Mouse (Mus musculus): Measurements from ENCODE around the gene Zmiz1.

The Zmiz1 gene

GRCm38 (mm10) chr14:25489336-25490078, 30.5 kb downstream of the Zmiz1 start:
- DNase-seq (ENCODE audit: low read depth in 2 of 2, low spot score in 2 of 2), result no peak

DNA sequence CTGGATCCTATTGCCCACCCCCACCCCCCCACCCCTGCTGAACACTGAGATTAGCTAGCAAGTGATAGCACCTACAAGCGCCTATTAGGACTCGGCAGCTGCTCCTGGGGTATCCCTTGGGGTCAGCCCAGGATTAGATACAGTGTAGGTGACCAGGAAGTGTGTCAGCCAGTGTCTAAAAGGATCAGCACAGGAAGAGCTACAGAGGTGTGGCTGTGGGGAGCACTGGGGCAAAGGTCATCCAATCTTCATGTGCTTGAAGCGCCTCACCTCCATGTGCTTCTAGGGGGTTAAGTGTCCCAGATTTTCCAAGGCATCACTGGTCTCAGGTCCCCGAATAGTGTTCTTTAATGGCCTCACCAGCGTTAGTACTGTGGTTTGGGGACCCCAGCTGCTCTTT, 33.0 kb downstream of the Zmiz1 start:
- DNase-seq (ENCODE audit: low read depth in 2 of 2, low spot score in 2 of 2), result no peak

DNA sequence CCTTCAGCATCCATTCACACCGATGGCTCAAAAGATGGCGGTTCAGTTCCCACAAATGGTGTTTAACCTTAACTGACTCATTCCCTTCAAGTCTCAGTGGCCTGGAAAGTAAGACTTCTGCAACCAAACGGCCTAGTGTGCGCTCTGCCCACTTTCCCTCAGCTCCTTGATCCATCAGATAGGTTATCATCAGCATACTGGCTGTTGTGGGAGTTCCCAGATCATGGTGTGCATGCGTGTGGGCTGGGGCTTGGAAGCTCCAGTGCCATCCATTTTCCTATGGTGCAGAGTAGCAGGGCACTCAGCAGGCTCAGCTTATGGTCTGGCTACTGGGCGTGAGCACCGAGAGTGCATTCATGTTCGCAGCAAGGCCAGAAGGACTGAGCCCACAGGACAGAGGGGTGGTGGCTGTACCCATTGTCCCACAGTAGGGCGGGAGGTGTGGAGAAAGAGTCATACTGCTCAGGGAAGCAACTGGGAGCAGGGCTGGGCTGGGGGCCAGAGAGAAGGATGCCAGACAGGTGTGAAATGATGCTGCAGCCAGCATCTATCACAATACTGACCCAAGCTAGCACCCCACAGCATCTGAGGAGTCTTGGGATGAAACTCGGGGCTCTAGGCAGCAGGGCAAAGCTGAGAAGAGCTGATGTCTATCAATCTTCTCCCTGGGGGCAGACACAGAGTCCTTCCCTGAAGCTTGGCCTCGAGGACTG, 33.7 kb downstream of the Zmiz1 start:
- no peak for DNase-seq (ENCODE audit: low read depth in 2 of 2, low spot score in 2 of 2)

- no peak for DNase-seq (ENCODE audit: low read depth in 2 of 2, low spot score in 2 of 2)
These were observed 34.6 kb downstream of the Zmiz1 start for GRCm38 (mm10) chr14:25493301-25494241.

GRCm38 (mm10) chr14:25494778-25495177, 35.8 kb downstream of the Zmiz1 start:
- no peak for DNase-seq (ENCODE audit: low read depth in 2 of 2, low spot score in 2 of 2)

DNA sequence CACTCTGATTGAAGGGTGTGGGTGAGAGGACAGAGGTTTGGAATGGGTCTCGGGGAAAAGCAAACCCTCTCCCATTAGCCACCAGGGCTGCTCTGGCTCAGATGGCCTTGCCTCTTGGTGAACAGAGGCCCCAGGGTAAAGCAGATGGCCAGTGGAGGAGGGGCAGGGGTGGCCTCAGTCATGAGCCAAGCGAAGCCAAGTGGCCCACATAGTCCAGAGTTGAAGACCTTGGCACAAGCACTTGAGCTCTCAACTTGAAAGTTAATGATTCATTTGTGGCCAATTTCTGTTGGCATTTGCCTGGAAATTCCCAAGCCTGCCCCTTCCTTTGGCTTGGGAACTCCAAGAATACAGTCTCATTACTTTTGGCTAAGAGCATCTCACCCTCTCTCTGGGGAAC, 37.1 kb downstream of the Zmiz1 start:
- DNase-seq (ENCODE audit: low read depth in 2 of 2, low spot score in 2 of 2), result no peak

GRCm38 (mm10) chr14:25496989-25497388, 38.0 kb downstream of the Zmiz1 start:
- DNase-seq (ENCODE audit: low read depth in 2 of 2, low spot score in 2 of 2), result no peak

GRCm38 (mm10) chr14:25497596-25497995, 38.6 kb downstream of the Zmiz1 start:
- no peak for DNase-seq (ENCODE audit: low read depth in 2 of 2, low spot score in 2 of 2)

DNA sequence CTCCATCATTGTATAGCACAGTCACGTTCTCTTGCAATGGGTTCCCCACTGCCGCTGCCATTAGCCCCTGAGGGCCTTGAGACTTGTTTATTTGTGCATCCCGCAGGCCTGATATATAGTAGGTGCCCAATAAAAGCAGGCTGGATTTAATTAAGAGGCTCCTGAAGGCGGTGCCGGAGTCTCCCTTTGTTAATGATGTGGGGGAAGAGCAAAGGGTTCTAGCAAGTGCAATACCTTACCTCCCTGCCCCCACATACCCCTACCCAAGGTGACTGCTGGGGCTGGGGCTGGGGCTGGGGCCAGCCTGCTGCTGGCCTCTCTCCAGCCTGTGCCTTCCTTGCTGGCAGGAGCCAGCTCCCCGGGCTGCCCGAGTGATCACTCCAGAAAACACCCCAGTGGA, 39.4 kb downstream of the Zmiz1 start:
- no peak for DNase-seq (ENCODE audit: low read depth in 2 of 2, low spot score in 2 of 2)

DNA sequence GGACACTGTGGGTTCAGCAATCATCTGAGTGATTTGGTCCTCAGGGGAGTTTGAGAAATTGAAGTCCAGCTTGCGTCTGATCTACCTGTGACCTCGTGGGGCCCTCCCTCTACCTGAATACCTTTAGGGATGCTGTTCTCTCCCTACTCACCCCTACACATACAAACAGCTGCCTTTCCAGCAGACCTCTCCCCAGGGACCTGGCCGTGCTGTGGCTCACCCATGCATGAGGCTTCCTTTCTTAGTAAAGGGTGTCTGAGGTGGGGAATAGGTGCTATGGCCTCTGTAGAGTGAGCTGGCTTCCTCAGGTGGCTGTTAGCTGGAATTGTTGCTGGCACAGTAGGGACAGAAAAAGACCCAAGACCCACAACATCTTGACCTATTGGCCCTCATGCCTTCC, 40.5 kb downstream of the Zmiz1 start:
- DNase-seq (ENCODE audit: low read depth in 2 of 2, low spot score in 2 of 2), result no peak

DNA sequence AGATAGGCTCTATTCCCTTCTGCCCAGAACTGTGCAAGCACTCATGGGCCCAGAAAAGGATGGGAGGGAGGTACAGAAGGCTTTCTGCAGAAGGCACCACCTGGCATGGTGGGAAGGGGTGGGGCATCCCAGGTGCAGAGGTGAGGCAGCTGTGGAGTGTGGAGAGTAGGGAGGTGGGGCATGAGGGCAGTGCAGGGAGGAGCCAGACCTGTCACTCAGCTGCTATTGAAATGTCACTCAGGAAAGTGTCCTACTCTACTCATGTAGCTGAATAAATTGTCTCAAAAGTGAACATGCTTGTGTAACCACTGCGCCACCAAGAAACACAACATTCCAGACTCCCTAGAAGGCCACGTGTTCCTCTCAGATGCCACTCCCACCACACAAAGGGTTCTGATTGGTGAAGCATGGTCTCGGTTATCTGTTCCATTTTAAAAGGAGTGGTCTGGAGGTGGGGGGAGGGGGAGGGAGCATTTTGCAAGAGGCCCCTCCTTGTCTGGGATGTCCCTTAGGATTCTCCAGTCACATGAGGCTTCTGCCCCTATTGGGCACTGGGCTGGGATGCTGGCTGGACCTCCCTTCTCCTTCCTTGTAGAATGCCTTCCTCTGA, 41.6 kb downstream of the Zmiz1 start:
- no peak for DNase-seq (ENCODE audit: low read depth in 2 of 2, low spot score in 2 of 2)

DNA sequence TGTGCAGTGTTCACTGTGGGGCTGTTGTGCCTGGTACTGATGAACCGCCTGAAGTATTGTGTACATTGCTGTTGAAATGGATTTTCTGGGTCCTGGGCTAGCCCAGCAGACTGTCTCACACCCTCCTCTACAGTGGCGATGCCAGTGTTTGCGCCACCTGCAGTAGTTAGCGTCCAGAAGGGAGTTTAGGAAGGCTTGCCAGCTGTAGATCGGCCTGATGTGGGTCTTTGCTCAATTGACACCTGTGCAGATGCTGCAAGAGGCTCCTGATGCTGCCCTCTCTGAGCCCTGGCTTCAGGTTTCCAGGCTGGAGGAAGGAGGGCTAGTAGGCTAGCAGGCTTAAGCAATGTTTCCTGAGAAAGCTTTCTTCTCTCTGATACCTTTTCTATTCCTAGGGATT, 42.5 kb downstream of the Zmiz1 start:
- DNase-seq (ENCODE audit: low read depth in 2 of 2, low spot score in 2 of 2), result no peak

GRCm38 (mm10) chr14:25502355-25502754, 43.4 kb downstream of the Zmiz1 start:
- no peak for DNase-seq (ENCODE audit: low read depth in 2 of 2, low spot score in 2 of 2)

DNA sequence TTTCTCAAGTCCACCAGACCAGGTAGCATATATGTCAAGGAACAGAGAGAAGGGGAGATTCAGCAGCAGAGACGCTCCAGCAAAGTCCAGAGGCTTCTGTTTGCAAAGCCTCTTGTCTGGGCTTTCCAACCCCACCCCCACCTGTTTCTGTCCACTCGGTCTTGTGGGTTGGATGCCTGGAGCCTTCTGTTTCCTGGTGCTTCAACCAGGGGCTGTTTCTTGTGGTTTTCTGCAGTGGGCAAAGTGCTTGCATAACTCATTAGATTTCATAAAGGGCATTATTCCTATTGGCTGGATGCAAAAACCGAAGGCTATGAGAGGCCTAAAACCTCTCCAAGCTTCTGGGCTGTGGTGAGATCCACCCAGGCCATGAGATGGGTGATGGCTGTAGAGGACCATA, 45.3 kb downstream of the Zmiz1 start:
- DNase-seq (ENCODE audit: low read depth in 2 of 2, low spot score in 2 of 2), result no peak

DNA sequence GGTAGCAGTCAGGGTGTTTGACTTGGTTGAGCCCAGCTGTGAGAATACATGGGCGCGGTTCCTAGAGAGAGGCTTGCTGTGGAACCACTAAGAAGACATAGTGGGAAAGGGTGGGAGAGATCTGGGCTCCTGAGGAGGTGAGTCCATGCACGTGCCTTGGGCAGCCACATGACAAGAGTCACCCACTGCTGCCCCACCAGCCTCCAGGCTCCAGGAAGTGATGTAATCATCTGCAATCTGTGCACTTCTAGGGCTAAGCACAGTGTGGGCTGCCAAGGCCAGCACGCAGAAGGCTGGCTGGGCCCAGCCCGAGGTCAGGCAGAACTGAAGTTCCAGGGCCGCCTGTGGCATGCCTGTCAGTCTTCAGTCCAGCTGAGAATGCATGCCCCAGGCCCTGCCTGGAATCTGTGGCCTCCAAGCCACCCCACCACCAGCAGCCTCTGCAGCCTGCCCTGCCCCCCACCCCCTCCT, 46.3 kb downstream of the Zmiz1 start:
- DNase-seq (ENCODE audit: low read depth in 2 of 2, low spot score in 2 of 2), result peak in 1 of 2 experiments; percentile 36

- DNase-seq (ENCODE audit: low read depth in 2 of 2, low spot score in 2 of 2), result no peak
These were observed 49.2 kb downstream of the Zmiz1 start for GRCm38 (mm10) chr14:25508111-25508756.

DNA sequence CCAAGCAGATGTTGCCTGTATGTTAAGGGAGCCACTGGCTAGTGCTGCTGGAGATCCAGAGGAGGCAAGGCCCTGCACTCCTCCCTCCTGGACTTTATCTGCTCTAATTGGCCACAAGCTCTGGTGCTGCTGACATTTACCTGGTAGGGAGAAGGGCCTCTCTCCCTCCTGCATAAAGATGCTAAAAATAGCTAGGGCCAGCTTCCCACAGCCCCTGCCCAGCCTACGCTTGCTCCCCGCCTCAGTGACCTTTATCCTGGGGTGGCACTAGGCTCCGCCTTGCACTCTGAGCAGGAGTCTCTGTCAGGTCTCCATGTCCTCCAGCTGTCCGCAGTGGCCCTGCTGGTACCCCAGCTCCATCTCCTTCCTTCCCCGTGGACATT, 49.8 kb downstream of the Zmiz1 start:
- no peak for DNase-seq (ENCODE audit: low read depth in 2 of 2, low spot score in 2 of 2)

- DNase-seq (ENCODE audit: low read depth in 2 of 2, low spot score in 2 of 2), result no peak
These were observed 50.6 kb downstream of the Zmiz1 start for GRCm38 (mm10) chr14:25509450-25510129.

- no peak for DNase-seq (ENCODE audit: low read depth in 2 of 2, low spot score in 2 of 2)
These were observed 51.4 kb downstream of the Zmiz1 start for GRCm38 (mm10) chr14:25510362-25510761.

DNA sequence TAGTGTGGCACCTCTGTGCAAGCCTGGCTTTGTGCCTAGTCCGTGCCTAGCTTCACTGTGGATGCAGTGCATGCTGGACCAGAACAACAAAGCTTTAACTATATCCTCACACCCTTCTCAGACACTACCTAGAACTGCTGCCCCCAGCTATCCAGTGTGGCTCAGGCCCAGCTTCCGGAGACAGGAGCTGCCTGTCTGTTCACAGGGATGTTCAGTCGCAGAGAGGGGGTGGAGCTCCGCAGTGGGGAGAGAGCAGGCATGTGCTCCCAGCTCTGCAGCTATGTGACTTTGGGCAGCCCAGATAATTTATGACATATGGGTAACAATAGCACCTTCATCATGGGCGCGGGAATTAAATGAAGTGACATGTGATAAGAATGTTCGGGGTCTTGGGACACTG, 52.0 kb downstream of the Zmiz1 start:
- DNase-seq (ENCODE audit: low read depth in 2 of 2, low spot score in 2 of 2), result no peak
